Mouse (Mus musculus) stomach, embryonic 14.5 days (tissue): Measurements from ENCODE around the gene A730049H05Rik. TPM values are rescaled to one million over a fixed set of nuclear protein-coding genes. Genes with fewer than 3 reads are reported as not detected.

Experiments
- polyA plus RNA-seq: library from polyadenylated mRNA; unstranded; fragments of >200 nt; fragmentation: Nextera tagmentation; extraction: Ambion mirVana; gene quantifications from 2 replicates; pipeline ENCODE4 v1.2.1, GENCODE M21; 2014

The A730049H05Rik gene
- polyA plus RNA-seq, 1 experiment from 2014 or later: 1.5 TPM

Other genes starting within 250 kb of the A730049H05Rik start
- gene Prickle2, start 110.3 kb upstream of the A730049H05Rik start, polyA plus RNA-seq: 13.4 and 14.2 TPM in 2 replicates
- 0.13 and 0.50 TPM in 2 replicates for gene Gm15737, start 52.9 kb downstream of the A730049H05Rik start, polyA plus RNA-seq
- 9.9 and 13.6 TPM in 2 replicates for gene Adamts9, start 127.0 kb downstream of the A730049H05Rik start, polyA plus RNA-seq